Mouse (Mus musculus) heart, embryonic 11.5 days (tissue): ENCODE results near the gene Cfb. TPM values are rescaled to one million over a fixed set of nuclear protein-coding genes. Genes with fewer than 3 reads are reported as not detected.

Experiments
- ATAC-seq: fragments of 200-750 bp; cut with Nextera tagmentation; replicated peaks from 2 replicates; pipeline ENCODE4 v1.8.0; 2017; ENCODE audit warnings: moderate library complexity; ENCODE audit not compliant: insufficient number of reproducible peaks, low FRiP score, low TSS enrichment
- H3K27ac ChIP-seq: fragments of 300-500 bp; sonication (generic); 2 replicates; pipeline ENCODE4 v1.5.1; 2014; ENCODE audit warnings: mild to moderate bottlenecking, low read depth, low read length
- H3K27me3 ChIP-seq: fragments of 300-500 bp; sonication (generic); 2 replicates; pipeline ENCODE4 v1.6.1; 2014; ENCODE audit warnings: mild to moderate bottlenecking, low read length, mixed read lengths; ENCODE audit not compliant: control insufficient read depth, insufficient read depth
- H3K36me3 ChIP-seq: fragments of 300-500 bp; sonication (generic); 2 replicates; pipeline ENCODE4 v1.6.1; 2014; ENCODE audit warnings: mild to moderate bottlenecking, low read length, moderate library complexity, mixed read lengths; ENCODE audit not compliant: control insufficient read depth, insufficient read depth
- H3K4me1 ChIP-seq: fragments of 300-500 bp; sonication (generic); 2 replicates; pipeline ENCODE4 v1.6.1; 2014; ENCODE audit warnings: low read length; ENCODE audit not compliant: control insufficient read depth, insufficient read depth
- H3K4me2 ChIP-seq: fragments of 300-500 bp; sonication (generic); 2 replicates; pipeline ENCODE4 v1.6.1; 2014; ENCODE audit warnings: mild to moderate bottlenecking, moderate library complexity
- H3K4me3 ChIP-seq: fragments of 300-500 bp; sonication (generic); 2 replicates; pipeline ENCODE4 v1.5.1; 2014; ENCODE audit warnings: low read depth, low read length
- H3K9ac ChIP-seq: fragments of 300-500 bp; sonication (generic); 2 replicates; pipeline ENCODE4 v1.6.1; 2014; ENCODE audit warnings: mild to moderate bottlenecking, low read depth, low read length, moderate library complexity
- H3K9me3 ChIP-seq: fragments of 300-500 bp; sonication (generic); replicated peaks from 2 replicates; pipeline ENCODE4 v1.6.1; 2016; ENCODE audit warnings: low read length; ENCODE audit not compliant: control insufficient read depth
- WGBS: fragments of 180-500 bp; shearing (Covaris S2); extraction: QIAGEN DNeasy Blood & Tissue Kit; methylation state at CpG from one replicate; pipeline ENCODE4 v1.1.7; 2014; ENCODE audit not compliant: insufficient replicate concordance; 5-methylcytosine and 5-hydroxymethylcytosine counted together
- polyA plus RNA-seq: library from polyadenylated mRNA; unstranded; fragments of >200 nt; fragmentation: Nextera tagmentation; extraction: Ambion mirVana; gene quantifications from 2 replicates; pipeline ENCODE4 v1.2.1, GENCODE M21; 2014

Gene Cfb
- polyA plus RNA-seq, 1 experiment from 2014 or later: 2.5 TPM

DNA sequence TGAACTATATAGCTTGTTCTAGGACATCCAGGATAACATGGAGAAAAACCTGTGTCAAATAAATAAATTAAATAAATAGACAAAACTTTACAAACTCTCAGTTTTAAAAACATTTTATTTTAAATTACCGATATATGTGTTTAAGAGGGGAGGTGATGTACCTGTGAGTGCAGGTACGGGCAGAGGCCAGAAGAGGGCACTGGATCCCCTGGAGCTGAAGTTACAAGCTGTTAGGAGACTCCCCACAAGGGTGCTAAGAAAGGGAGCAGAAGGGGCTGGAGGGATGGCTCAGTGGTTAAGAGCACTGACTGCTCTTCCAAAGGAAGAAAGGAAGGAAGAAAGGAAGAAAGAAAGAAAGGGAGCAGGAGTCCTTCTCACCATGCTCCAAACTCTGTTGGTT lies 29.1 kb upstream of the Cfb start:
- Histone ChIP-seq H3K9me3 (no peaks in the 10 kb centered on the region), H3K36me3 (peaks cover 8% of the 10 kb centered on the region), H3K27me3 (no peaks in the 10 kb centered on the region), H3K4me1 (peaks cover 17% of the 10 kb centered on the region), H3K9ac (no peak overlapping the region), H3K4me3 (no peak overlapping the region), H3K27ac (no peak overlapping the region), H3K4me2 (no peak overlapping the region)
- ATAC-seq: no peak
- 92% methylated on average over 2 of the region's 2 CpGs for WGBS

DNA sequence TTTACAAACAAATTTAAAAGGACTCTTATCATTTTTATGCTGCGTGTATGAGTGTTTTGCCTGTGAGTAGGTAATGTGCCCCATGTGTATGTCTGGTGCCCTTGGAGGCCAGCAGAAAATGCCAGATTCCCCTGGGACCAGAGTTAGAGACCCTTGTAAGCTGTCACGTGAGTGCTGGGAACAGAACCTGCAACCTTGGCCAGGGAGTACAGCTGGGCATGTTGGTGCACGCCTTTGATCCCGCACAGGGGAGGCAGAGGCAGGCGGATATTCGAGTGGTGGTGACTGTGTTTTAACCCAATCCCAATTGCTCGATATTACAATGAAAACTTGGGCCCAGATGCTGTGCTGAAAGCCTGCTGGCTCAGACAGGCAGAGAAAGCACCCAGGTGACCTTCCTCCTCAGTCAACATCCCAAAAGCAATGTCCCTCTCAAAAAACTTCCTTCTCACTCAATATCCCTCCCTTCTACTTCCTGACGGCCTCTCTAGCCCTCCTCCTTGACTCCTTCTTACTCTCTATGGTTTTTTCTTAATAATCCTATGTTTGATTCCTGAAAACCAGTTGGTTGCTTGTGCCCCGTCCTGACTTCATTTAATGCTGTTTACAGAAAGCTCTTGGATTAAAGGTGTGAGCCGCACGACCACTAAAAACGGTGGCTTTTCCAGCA lies 27.9 kb upstream of the Cfb start:
- Histone ChIP-seq H3K36me3 (no peaks in the 10 kb centered on the region), H3K27me3 (no peaks in the 10 kb centered on the region), H3K4me3 (no peak overlapping the region), H3K27ac (no peak overlapping the region), H3K9ac (no peak overlapping the region), H3K9me3 (no peaks in the 10 kb centered on the region), H3K4me2 (no peak overlapping the region), H3K4me1 (peaks cover 10% of the 10 kb centered on the region)
- no peak for ATAC-seq
- WGBS: 83% methylated on average over 12 of the region's 12 CpGs

DNA sequence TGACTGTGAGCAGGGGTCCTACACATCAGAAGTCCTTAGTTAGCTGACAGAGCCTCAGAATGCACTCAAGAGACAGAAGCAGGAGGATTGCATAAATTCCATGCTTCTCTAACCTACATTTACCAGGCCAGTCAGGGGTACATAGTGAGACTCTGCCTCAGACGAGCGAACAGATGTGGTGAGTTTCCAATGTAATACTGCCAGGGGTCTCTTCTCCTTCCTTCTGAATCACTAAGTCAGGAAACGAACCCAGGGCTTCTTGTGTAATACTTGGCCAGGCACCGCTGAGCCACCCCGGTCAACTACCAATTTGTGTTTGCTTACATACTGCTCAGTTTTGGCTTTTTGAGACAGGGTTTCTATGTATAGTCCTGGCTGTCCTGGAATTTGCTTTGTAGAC lies 25.6 kb upstream of the Cfb start:
- no peak overlapping the region for H3K4me2 ChIP-seq
- H3K9me3 ChIP-seq: no peaks in the 10 kb centered on the region
- H3K27me3 ChIP-seq: no peaks in the 10 kb centered on the region
- H3K36me3 ChIP-seq: no peaks in the 10 kb centered on the region
- 77% methylated on average over 5 of the region's 5 CpGs for WGBS
- H3K27ac ChIP-seq: no peak overlapping the region
- no peak overlapping the region for H3K4me3 ChIP-seq
- no peak for ATAC-seq
- no peak overlapping the region for H3K9ac ChIP-seq
- 0 out of 2 replicates have a peak, but pooled peaks cover 4% of the 10 kb centered on the region for H3K4me1 ChIP-seq

GRCm38 (mm10) chr17:34885615-34886014 lies 23.3 kb upstream of the Cfb start:
- Histone ChIP-seq H3K4me2 (no peak overlapping the region), H3K9ac (no peak overlapping the region), H3K27ac (no peak overlapping the region), H3K9me3 (no peaks in the 10 kb centered on the region), H3K36me3 (no peaks in the 10 kb centered on the region), H3K4me1 (0 out of 2 replicates have a peak, but pooled peaks cover 4% of the 10 kb centered on the region), H3K27me3 (no peaks in the 10 kb centered on the region; the same call in 1 of the 2 replicates), H3K4me3 (no peak overlapping the region)
- 69% methylated on average over 3 of the region's 3 CpGs for WGBS
- no peak for ATAC-seq

DNA sequence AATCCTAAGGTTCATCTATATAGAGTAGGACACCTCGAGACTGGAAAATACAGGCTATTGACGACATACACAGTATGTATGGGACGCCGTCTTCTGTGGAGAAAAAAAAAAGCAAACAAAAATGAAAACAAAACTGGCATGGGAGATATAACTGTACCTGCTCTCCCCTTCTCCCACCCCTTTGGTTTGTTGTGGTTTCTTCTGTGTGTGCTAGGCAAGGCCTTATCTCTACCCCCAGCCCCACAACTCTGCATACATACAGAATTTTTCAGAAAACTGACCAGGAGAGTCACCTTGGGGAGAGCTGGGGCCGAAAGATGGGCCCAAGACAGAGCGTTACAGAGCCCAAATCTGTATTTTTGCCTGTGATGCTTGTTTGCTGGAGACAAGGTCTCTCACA lies 22.4 kb upstream of the Cfb start:
- Histone ChIP-seq H3K4me2 (no peak overlapping the region), H3K9ac (no peak overlapping the region), H3K27me3 (no peaks in the 10 kb centered on the region; the same call in 1 of the 2 replicates), H3K4me3 (no peak overlapping the region), H3K9me3 (no peaks in the 10 kb centered on the region), H3K27ac (no peak overlapping the region), H3K36me3 (no peaks in the 10 kb centered on the region), H3K4me1 (0 out of 2 replicates have a peak, but pooled peaks cover 4% of the 10 kb centered on the region)
- ATAC-seq: no peak
- WGBS: 86% methylated on average over 6 of the region's 6 CpGs

DNA sequence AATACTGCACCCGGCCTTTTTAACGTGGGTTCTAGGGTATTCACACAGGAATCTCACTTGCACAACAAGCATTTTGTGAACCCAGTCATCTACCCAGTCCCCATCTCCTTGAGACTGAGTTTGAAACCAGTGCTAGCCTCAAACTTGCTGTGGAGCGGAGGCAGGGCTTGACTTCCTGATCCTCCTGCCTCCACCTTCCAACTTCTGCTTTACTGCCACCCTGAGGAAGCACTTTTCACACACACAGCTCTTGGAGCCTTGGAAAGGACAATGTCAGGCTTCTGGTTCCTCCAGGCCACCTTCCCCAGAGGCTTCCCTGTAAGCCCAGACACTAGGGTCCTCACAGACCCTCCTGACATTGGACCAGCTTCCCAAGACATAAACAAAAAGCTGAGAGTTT lies 21.0 kb upstream of the Cfb start:
- 69% methylated on average over 3 of the region's 3 CpGs for WGBS
- no peaks in the 10 kb centered on the region for H3K36me3 ChIP-seq
- no peak overlapping the region for H3K4me3 ChIP-seq
- peaks cover 8% of the 10 kb centered on the region; the same call in 1 of the 2 replicates for H3K4me1 ChIP-seq
- no peak overlapping the region for H3K27ac ChIP-seq
- no peak overlapping the region for H3K4me2 ChIP-seq
- no peaks in the 10 kb centered on the region; the same call in 1 of the 2 replicates for H3K27me3 ChIP-seq
- no peaks in the 10 kb centered on the region for H3K9me3 ChIP-seq
- no peak overlapping the region for H3K9ac ChIP-seq
- no peak for ATAC-seq

DNA sequence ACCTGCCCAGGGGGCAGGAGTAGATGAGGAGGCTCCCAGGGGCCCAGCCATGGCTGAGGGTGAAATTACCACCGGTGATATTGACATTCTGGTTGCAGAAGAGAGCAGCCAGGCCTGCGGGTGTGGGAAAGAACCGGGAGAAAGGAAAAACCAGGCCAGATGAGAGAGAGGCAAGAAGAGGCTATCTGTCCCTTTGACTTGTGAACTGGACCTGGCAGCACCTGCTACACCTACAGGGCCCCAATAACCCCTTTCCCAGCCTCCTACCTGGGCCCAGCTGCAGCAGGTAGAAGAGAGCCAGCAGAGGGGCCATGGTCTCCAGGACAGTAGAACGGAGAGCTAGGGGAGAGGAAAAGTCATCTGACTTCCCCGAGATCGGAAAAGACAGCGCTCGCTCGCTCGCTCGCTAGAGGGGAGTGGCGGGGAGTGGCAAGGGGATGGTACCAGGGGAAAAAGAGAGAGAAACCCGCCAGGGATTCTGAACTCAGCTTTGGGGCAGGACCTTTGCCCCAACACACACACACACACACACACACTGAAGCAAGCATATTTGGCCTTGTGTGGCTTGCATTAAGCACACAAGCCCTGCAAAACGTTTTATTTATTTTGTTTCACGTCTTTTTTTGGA lies 19.5 kb upstream of the Cfb start, which contains the start of gene Gm20547:
TSS of gene Gm20547 (minus strand) at position 360 of the 628 bp plus-strand sequence.
- 12% methylated on average over 15 of the region's 15 CpGs for WGBS
- Histone ChIP-seq H3K4me1 (peaks cover 8% of the 10 kb centered on the region; the same call in 1 of the 2 replicates), H3K9ac (peak within 1 kb of the TSS; percentile 8; the same call in 1 of the 2 replicates), H3K36me3 (no peaks in the 10 kb centered on the region), H3K4me2 (peak within 1 kb of the TSS; percentile 36), H3K4me3 (0 out of 2 replicates have a peak within 1 kb of the TSS, but pooled peaks have one; percentile 0), H3K27ac (no peak within 1 kb of the TSS), H3K9me3 (no peaks in the 10 kb centered on the region), H3K27me3 (no peaks in the 10 kb centered on the region; the same call in 1 of the 2 replicates)
- ATAC-seq: no peak

DNA sequence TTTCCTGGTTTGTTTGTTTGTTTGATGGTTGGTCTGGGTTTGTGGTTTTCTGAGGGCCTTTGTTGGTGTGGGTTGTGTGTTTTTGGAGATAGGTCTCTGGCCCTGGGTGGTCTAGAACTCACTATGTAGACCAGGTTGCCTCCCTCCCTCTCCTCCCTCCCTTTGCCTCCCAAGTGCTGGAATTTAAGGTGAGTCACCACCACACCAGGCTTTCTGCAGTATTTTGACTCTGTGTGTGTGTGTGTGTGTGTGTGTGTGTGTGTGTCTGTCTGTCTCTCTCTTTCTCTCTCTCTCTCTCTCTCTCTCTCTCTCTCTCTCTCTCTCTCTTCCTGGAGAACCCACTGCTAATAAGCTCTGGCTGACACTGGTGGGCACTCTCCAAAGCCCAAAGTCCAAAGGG lies 18.8 kb upstream of the Cfb start:
- H3K4me2 ChIP-seq: no peak overlapping the region
- H3K4me3 ChIP-seq: no peak overlapping the region
- ATAC-seq: no peak
- peaks cover 8% of the 10 kb centered on the region; the same call in 1 of the 2 replicates for H3K4me1 ChIP-seq
- H3K36me3 ChIP-seq: no peaks in the 10 kb centered on the region
- H3K9ac ChIP-seq: no peak overlapping the region
- H3K27me3 ChIP-seq: no peaks in the 10 kb centered on the region; the same call in 1 of the 2 replicates
- H3K27ac ChIP-seq: no peak overlapping the region
- H3K9me3 ChIP-seq: no peaks in the 10 kb centered on the region
